Mouse (Mus musculus): Measurements from ENCODE around the gene Spem1.

DNA sequence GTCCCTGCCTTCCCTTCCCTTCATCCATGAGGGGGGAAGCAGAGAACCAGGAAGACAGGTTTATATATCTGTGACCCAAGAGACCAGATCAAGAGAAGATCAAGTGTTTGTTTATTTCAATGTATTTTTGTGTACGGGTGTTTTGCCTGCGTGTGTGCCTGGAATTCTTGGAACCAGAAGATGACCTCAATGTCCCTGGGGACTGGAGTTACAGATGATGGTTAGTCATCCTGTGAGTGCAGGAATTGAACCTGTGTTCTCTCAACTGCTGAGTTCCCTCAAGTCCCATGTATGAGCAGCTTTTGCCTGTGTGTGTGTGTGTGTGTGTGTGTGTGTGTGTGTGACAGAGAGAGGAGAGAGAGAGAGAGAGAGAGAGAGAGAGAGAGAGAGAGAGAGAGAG, 14.3 kb downstream of the Spem1 start:
- TF ChIP-seq POLR2A (IDR thresholded peaks at IDR 0.05; ENCODE audit: low read depth, low read length), result no peak
- TF ChIP-seq CTCF (IDR thresholded peaks at IDR 0.05; ENCODE audit: borderline replicate concordance, insufficient read depth, low read length), result no peak

Data from embryonic fibroblast, embryonic 13.5 days (primary cell).